Mouse (Mus musculus) R1 (cell line): ENCODE measurements around the gene Alpk3.
"Not testable (repeated sequence)": the region's sequence is repeated elsewhere in the genome, so short reads cannot be mapped to it uniquely, and the experiment has no call there.

ENCODE experiments used
- DNase-seq: peaks from one replicate; pipeline ENCODE4 v3.0.0-alpha.2; 2018; ENCODE audit warnings: low read depth, low spot score

The Alpk3 gene

GRCm38 (mm10) chr7:81131864-81132263, 74.5 kb downstream of the Alpk3 start:
- no peak for DNase-seq

- no peak for DNase-seq
These were observed 75.5 kb downstream of the Alpk3 start for GRCm38 (mm10) chr7:81132851-81133279.

- no peak for DNase-seq
These were observed 76.0 kb downstream of the Alpk3 start for GRCm38 (mm10) chr7:81133416-81133815.

- DNase-seq, result no peak
These were observed 76.5 kb downstream of the Alpk3 start for GRCm38 (mm10) chr7:81133941-81134340.

- DNase-seq, result peak; percentile 61
These were observed 77.2 kb downstream of the Alpk3 start for GRCm38 (mm10) chr7:81134614-81135067.

- DNase-seq, result peak; percentile 81
These were observed 79.9 kb downstream of the Alpk3 start for GRCm38 (mm10) chr7:81137292-81137691.

GRCm38 (mm10) chr7:81139100-81139499, 81.7 kb downstream of the Alpk3 start:
- no peak for DNase-seq

- DNase-seq, result no peak
These were observed 82.4 kb downstream of the Alpk3 start for GRCm38 (mm10) chr7:81139671-81140404.

GRCm38 (mm10) chr7:81141541-81141940, 84.1 kb downstream of the Alpk3 start:
- DNase-seq, result peak; percentile 95

- peak; percentile 92 for DNase-seq
These were observed 85.7 kb downstream of the Alpk3 start for GRCm38 (mm10) chr7:81143056-81143455.

GRCm38 (mm10) chr7:81149759-81150158, 92.4 kb downstream of the Alpk3 start:
- DNase-seq, result peak; percentile 64

GRCm38 (mm10) chr7:81151216-81151615, 93.8 kb downstream of the Alpk3 start:
- peak; percentile 97 for DNase-seq

GRCm38 (mm10) chr7:81152306-81152705, 94.9 kb downstream of the Alpk3 start:
- peak; percentile 98 for DNase-seq

- no peak for DNase-seq
These were observed 95.4 kb downstream of the Alpk3 start for GRCm38 (mm10) chr7:81152826-81153225.

- DNase-seq, result no peak
These were observed 95.9 kb downstream of the Alpk3 start for GRCm38 (mm10) chr7:81153327-81153726.

- DNase-seq, result not testable (repeated sequence)
These were observed 96.8 kb downstream of the Alpk3 start for GRCm38 (mm10) chr7:81154244-81154643.

- peak; percentile 86 for DNase-seq
These were observed 97.6 kb downstream of the Alpk3 start for GRCm38 (mm10) chr7:81154960-81155359.
